Mouse (Mus musculus): ENCODE results near the gene Efemp2.

DNA sequence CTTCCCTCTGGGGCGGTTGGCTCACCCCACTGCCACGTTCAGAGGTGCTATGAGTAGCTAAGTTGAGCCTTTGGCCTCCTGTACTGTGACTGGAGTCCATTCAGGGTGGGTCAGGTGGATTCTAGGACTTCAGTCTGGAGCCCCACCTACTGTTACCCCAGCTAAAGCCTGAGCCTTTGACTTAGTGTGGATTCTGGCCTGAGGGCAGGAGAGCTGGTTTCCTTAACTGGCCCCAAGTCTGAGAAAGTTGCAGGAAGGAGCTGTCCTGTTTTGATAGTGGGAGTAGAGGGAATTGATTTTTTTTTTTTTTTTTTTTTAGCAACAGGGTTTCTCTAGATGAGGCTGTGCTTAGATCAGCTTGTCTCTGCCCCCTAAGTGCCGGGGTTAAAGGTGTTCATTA lies 20.6 kb downstream of the Efemp2 start:
- TF ChIP-seq POLR2A (IDR thresholded peaks at IDR 0.05; ENCODE audit: insufficient read length, low read depth), result no peak
- no peak for TF ChIP-seq POLR2AphosphoS2 (IDR thresholded peaks at IDR 0.05; ENCODE audit: insufficient read length, low read depth)

Data from myocyte (in vitro differentiated cells).